Mouse (Mus musculus): ENCODE results near the gene Cldn16. TPM values are rescaled to one million over a fixed set of nuclear protein-coding genes. Genes with fewer than 3 reads are reported as not detected.
A peak's percentile ranks its signal among the peaks of the same experiment; 100 is the strongest.

The Cldn16 gene
- 4.4 and 4.9 TPM in 2 replicates for polyA plus RNA-seq (2015; fragmentation: Nextera tagmentation; extraction: Ambion mirVana)

DNA sequence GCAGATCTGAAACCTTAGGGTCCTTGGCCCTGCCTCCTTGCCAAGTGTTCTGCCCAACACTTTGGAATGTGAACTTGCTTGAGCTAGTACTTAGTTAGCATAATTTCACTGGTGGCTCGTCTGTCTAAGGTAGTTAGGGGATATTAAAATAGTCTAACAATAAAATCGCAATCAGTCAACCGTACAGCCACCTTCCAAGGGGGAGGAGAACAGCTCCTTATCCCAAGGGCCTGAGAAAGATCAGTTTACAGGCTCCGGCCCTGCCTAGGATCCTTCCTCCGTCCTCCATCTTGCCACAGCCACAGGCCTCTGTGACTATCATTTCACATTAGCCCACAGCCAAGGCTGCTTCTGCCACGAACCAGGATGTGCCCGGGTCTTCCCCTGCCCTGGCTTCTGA is at the start of gene Cldn16:
Gene Cldn16, plus strand, starts transcription at position 301 of the 400 bp plus-strand sequence.
- 60% methylated on average over 7 of the region's 7 CpGs for WGBS
- Histone ChIP-seq H3K4me3 (replicated peaks) (no peak within 1 kb of the TSS), H3K9ac (no peak within 1 kb of the TSS), H3K9me3 (replicated peaks) (no peaks in the 10 kb centered on the region), H3K4me2 (no peak within 1 kb of the TSS), H3K27me3 (no peaks in the 10 kb centered on the region), H3K4me1 (no peaks in the 10 kb centered on the region), H3K36me3 (no peaks in the 10 kb centered on the region), H3K27ac (no peak within 1 kb of the TSS)
- ATAC-seq (replicated peaks; ENCODE audit: low FRiP score): peak; percentile 40; the same call in 1 of the 2 replicates

DNA sequence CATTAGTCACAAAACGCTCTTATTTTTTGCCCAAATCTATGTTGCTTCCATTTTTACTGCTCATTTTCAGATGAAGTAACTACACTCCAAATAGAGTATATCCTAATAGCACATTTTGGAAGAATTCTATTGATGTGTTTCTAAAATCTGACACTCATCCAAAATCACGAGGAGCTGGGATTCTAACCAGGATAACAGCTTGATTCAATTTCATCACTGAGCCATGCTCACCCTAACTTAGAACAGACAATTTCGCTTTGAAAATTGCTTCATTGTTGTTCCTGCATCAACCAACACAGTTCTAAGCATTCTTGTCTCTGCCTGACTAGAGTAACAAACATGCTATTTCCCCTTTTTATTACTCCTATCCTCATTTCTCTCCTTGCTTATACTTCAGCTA is 44.3 kb upstream of the Cldn16 start:
- H3K4me2 ChIP-seq: no peak overlapping the region
- H3K9ac ChIP-seq: no peak overlapping the region
- no peaks in the 10 kb centered on the region for H3K9me3 ChIP-seq (replicated peaks)
- no peaks in the 10 kb centered on the region for H3K4me1 ChIP-seq
- no peaks in the 10 kb centered on the region for H3K36me3 ChIP-seq
- H3K27ac ChIP-seq: no peak overlapping the region
- ATAC-seq (replicated peaks; ENCODE audit: low FRiP score): no peak
- H3K27me3 ChIP-seq: no peaks in the 10 kb centered on the region
- 89% methylated on average over 3 of the region's 3 CpGs for WGBS
- no peak overlapping the region for H3K4me3 ChIP-seq (replicated peaks)

DNA sequence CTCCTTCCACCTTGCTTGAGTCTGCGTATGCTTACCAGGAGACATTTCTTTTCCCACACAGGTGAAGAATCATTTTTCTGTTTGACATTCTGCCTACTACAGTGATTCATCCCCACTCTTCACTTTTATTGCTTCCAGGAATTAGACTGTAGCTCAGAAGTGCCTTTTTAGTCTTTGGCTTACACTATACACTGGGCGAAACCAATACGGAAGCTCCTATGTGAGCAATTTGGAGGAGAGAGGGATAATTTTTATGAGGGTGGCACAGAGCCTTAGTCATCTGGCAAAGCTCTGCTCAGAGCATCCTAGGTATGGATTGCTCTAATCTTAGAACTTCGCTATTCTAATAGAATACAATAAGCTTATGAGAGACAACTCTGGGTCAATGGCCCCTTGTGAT is 40.9 kb upstream of the Cldn16 start:
- H3K4me3 ChIP-seq (replicated peaks): no peak overlapping the region
- ATAC-seq (replicated peaks; ENCODE audit: low FRiP score): no peak

DNA sequence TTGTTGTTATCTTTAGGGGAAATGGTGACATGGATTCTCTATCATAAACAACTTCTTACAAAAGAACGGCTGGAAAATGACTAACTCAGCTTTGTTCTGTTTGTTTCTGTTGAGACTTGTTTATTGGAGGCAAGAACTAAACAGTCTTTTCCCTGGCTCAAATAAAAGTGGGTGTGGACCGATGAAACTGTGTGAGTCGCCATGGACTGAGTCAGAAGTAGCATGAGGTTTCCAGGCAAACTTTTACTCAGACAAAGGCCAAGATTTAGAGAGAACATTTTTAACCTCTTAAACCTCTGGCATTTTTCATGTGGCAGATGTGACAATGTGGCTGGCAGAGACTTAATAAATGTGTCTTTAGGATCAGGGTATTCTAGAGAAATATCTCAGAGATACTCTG is 32.7 kb upstream of the Cldn16 start:
- WGBS: 64% methylated on average over 3 of the region's 3 CpGs
- no peak overlapping the region for H3K4me3 ChIP-seq (replicated peaks)
- H3K9ac ChIP-seq: no peak overlapping the region
- no peaks in the 10 kb centered on the region for H3K9me3 ChIP-seq (replicated peaks)
- no peak overlapping the region for H3K27ac ChIP-seq
- no peaks in the 10 kb centered on the region for H3K27me3 ChIP-seq
- H3K4me2 ChIP-seq: no peak overlapping the region
- H3K4me1 ChIP-seq: no peaks in the 10 kb centered on the region
- no peaks in the 10 kb centered on the region for H3K36me3 ChIP-seq
- no peak for ATAC-seq (replicated peaks; ENCODE audit: low FRiP score)

More for the DNA sequence above, 40.9 kb upstream of the Cldn16 start:
- H3K27ac ChIP-seq: no peak overlapping the region
- no peaks in the 10 kb centered on the region for H3K4me1 ChIP-seq
- 95% methylated on average over 4 of the region's 4 CpGs for WGBS
- no peaks in the 10 kb centered on the region for H3K27me3 ChIP-seq
- no peaks in the 10 kb centered on the region for H3K9me3 ChIP-seq (replicated peaks)
- no peak overlapping the region for H3K9ac ChIP-seq
- H3K36me3 ChIP-seq: no peaks in the 10 kb centered on the region
- H3K4me2 ChIP-seq: no peak overlapping the region

DNA sequence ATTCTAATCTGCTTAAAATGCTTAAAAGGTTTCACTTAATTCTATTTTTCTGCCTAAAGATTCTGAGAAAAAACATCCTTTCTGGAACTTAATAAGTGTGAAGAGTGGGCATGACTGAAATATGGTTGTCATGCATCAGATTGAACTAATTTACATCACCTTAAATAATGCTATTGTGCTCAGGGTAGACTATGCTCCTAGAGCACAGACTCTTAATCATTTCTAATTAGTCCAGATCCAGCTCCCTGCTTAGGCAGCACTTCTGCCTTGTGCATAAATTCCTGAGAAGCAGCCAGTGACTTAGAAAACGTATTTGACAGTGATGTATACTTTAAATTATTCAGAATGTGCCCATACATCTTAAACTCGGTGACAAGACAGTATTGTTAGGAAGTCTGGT is 29.4 kb upstream of the Cldn16 start:
- no peak overlapping the region for H3K27ac ChIP-seq
- H3K4me2 ChIP-seq: no peak overlapping the region
- no peaks in the 10 kb centered on the region for H3K9me3 ChIP-seq (replicated peaks)
- no peaks in the 10 kb centered on the region for H3K4me1 ChIP-seq
- no peak overlapping the region for H3K9ac ChIP-seq
- H3K36me3 ChIP-seq: no peaks in the 10 kb centered on the region
- no peak overlapping the region for H3K4me3 ChIP-seq (replicated peaks)
- 34% methylated on average over 2 of the region's 2 CpGs for WGBS
- no peak for ATAC-seq (replicated peaks; ENCODE audit: low FRiP score)
- H3K27me3 ChIP-seq: no peaks in the 10 kb centered on the region

DNA sequence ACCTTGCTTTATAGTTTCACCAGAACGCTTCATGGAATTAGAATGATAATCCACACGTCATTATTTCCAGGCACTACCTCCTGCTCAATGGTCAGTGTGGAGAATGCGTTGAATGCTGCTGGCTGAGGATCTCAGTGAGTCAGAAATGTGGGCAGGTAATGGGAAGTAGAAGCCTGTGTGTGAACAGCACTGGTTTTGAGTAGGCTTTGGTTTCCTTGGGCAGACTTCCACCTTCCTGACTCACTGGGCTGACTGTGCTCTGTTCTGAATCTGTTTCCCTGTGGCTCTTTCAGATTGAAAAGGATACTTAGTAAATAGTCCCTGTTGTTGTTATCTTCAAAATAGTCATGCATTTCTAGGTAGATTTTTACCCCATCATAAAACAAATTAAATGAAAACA is 22.9 kb upstream of the Cldn16 start:
- Histone ChIP-seq H3K4me2 (no peak overlapping the region), H3K27ac (no peak overlapping the region), H3K4me1 (no peaks in the 10 kb centered on the region), H3K4me3 (replicated peaks) (no peak overlapping the region), H3K9me3 (replicated peaks) (no peaks in the 10 kb centered on the region), H3K9ac (no peak overlapping the region), H3K27me3 (no peaks in the 10 kb centered on the region), H3K36me3 (no peaks in the 10 kb centered on the region)
- ATAC-seq (replicated peaks; ENCODE audit: low FRiP score): no peak
- WGBS: 86% methylated on average over 3 of the region's 3 CpGs

DNA sequence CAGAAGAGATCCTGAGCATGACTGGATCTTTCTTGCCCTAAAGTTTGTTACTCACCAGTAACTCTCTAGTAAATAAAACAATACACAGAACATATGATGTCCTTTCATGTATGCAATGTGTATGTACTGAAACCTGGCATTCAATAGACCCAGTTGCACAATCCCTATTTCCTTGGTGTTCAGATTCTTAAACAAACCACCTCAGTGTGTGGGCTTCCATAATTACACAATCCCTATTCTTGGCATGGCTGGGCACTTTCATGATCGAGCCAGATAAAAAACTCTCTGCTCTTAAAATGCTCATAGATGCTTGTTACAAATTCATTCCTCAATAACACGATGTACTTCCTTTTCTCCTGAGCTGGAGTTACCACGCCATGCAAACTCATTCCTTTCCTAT is 21.8 kb upstream of the Cldn16 start:
- Histone ChIP-seq H3K27ac (no peak overlapping the region), H3K36me3 (no peaks in the 10 kb centered on the region), H3K4me1 (no peaks in the 10 kb centered on the region), H3K4me2 (no peak overlapping the region), H3K27me3 (no peaks in the 10 kb centered on the region), H3K4me3 (replicated peaks) (no peak overlapping the region), H3K9me3 (replicated peaks) (no peaks in the 10 kb centered on the region), H3K9ac (no peak overlapping the region)
- WGBS: 78% methylated on average over 3 of the region's 3 CpGs
- no peak for ATAC-seq (replicated peaks; ENCODE audit: low FRiP score)

DNA sequence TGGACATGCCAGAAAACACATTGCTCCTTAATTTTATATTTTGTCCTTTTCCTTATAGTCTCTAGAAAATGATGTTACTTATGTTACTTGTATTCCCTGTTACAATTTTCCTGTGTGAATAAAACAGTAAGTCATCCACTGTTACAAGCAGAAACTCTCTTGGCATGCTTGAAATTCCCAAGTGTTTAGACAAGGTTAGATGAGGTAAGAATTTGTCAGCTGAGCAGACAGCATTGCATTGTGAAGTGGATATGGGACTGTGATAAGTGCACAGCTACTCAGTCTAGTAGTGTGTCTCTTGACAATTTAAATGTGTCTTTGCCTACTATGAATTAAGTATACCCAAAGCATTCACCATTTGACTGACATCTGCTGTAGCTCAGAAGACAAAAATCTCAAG is 18.1 kb upstream of the Cldn16 start:
- no peak overlapping the region for H3K4me3 ChIP-seq (replicated peaks)
- no peaks in the 10 kb centered on the region for H3K27me3 ChIP-seq
- no peaks in the 10 kb centered on the region for H3K4me1 ChIP-seq
- H3K4me2 ChIP-seq: no peak overlapping the region
- ATAC-seq (replicated peaks; ENCODE audit: low FRiP score): no peak
- no peaks in the 10 kb centered on the region for H3K9me3 ChIP-seq (replicated peaks)
- no peak overlapping the region for H3K9ac ChIP-seq
- no peaks in the 10 kb centered on the region for H3K36me3 ChIP-seq
- no peak overlapping the region for H3K27ac ChIP-seq

DNA sequence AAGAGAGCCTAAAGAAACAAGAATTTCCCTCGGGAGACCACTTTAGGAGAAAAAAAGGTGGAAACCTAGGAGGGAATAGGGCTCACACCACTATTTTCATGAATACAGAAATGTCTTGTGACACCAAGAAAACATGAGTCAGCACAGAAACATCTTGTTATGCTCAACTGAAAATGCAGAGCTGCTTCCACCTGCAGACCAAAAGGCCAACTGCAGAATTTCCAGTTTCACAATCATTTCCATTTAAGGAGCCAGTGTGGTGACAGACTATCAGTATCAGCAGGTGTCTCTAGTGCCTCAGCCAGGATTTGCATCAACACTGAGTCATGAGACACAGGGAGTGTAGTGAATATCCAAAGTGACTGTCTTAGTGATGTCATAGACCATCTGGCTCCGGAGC is 15.3 kb upstream of the Cldn16 start:
- Histone ChIP-seq H3K9me3 (replicated peaks) (no peaks in the 10 kb centered on the region), H3K27ac (no peak overlapping the region), H3K36me3 (no peaks in the 10 kb centered on the region), H3K4me1 (no peaks in the 10 kb centered on the region), H3K9ac (no peak overlapping the region), H3K27me3 (no peaks in the 10 kb centered on the region), H3K4me3 (replicated peaks) (no peak overlapping the region), H3K4me2 (no peak overlapping the region)
- ATAC-seq (replicated peaks; ENCODE audit: low FRiP score): no peak
- 71% methylated on average over 2 of the region's 2 CpGs for WGBS

DNA sequence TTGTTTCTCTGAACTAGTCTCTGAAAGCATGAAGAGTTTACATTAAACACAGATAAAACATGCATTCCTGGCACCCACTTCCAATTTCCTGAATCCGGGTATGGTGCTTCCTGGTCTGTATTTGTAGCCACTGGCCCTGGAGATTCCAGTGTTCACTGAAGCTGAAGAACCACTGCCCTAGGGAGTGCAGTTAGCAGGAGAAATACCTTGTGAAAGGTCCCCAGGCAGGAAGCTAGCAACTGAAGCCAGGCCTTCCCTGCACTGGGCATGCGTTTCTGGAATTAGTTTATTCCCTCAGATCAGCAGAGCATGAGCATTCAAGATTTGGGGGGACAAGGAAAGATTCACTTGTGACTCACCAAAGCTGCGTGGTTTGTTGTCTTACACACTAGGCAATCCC is 8.8 kb upstream of the Cldn16 start:
- Histone ChIP-seq H3K4me3 (replicated peaks) (no peak overlapping the region), H3K4me1 (0 out of 2 replicates have a peak, but pooled peaks cover 4% of the 10 kb centered on the region), H3K9me3 (replicated peaks) (no peaks in the 10 kb centered on the region), H3K4me2 (no peak overlapping the region), H3K27ac (no peak overlapping the region), H3K9ac (no peak overlapping the region), H3K36me3 (no peaks in the 10 kb centered on the region), H3K27me3 (no peaks in the 10 kb centered on the region)
- 38% methylated on average over 3 of the region's 3 CpGs for WGBS
- peak; percentile 73; the same call in 1 of the 2 replicates for ATAC-seq (replicated peaks; ENCODE audit: low FRiP score)

DNA sequence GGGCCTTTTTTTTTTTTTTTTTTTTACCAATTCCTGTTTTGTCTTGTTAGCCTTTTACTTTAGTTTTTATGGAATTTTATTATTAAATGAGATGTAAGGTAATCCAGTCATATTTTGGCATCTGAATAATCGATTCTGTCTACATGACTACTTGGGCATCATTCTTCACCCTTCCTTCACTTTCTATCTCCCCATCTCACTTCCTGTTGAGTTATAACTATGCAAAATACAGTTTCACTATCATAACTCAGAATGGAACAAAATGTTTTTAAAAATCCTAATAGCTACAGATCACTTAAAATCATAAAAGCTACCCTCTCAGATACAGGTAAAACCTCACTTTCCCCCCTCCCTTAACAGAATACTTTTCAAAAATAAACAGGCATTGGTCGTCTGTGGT is 6.8 kb upstream of the Cldn16 start:
- 76% methylated on average over 2 of the region's 2 CpGs for WGBS
- H3K4me1 ChIP-seq: 0 out of 2 replicates have a peak, but pooled peaks cover 4% of the 10 kb centered on the region
- ATAC-seq (replicated peaks; ENCODE audit: low FRiP score): no peak
- no peaks in the 10 kb centered on the region for H3K9me3 ChIP-seq (replicated peaks)
- no peak overlapping the region for H3K27ac ChIP-seq
- H3K4me2 ChIP-seq: no peak overlapping the region
- no peak overlapping the region for H3K9ac ChIP-seq
- no peaks in the 10 kb centered on the region for H3K36me3 ChIP-seq
- H3K4me3 ChIP-seq (replicated peaks): no peak overlapping the region
- no peaks in the 10 kb centered on the region for H3K27me3 ChIP-seq

DNA sequence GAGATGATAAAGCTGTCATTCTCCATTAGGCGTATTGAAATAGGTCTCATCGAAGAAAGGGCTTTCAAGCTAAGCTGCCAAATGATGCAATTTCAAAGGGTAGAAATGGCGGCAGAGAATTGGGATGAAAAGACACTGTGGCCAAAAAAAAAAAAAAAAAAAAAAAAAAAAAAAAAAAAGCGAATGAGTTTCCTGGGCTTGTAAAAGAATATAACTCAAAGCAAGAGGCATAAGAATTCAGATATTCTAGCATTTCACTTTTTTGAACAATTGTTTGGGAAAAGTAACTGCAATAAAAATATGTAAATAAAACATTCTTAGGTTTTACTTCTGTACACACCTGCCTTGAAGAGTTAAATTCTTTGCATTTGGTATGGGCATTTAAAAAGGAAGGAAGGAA is 3.6 kb downstream of the Cldn16 start:
- WGBS: 93% methylated on average over 4 of the region's 4 CpGs
- Histone ChIP-seq H3K9ac (no peak overlapping the region), H3K36me3 (no peaks in the 10 kb centered on the region), H3K27me3 (no peaks in the 10 kb centered on the region), H3K4me1 (no peaks in the 10 kb centered on the region), H3K4me3 (replicated peaks) (no peak overlapping the region), H3K9me3 (replicated peaks) (no peaks in the 10 kb centered on the region), H3K27ac (no peak overlapping the region), H3K4me2 (no peak overlapping the region)
- ATAC-seq (replicated peaks; ENCODE audit: low FRiP score): no peak

DNA sequence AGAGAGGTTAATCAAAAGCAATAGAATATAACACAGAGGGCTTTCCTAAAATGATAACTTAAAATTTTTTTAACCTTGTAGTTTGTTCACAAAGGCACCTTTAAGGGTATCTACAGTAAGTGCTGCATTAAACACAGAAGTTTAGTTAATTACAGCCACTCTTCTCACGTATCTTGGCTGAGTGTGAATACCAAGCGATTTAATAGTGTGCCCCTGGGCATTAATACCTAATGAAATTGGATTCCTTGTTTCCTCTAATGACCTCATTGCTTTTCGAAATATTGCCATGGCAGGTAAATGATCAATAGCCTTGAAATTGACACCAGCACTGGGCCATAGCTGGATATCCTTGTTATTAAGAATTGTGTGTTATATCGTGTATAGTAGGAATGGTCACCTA is 8.3 kb downstream of the Cldn16 start:
- no peak overlapping the region for H3K27ac ChIP-seq
- H3K4me3 ChIP-seq (replicated peaks): no peak overlapping the region
- H3K4me1 ChIP-seq: no peaks in the 10 kb centered on the region
- H3K36me3 ChIP-seq: no peaks in the 10 kb centered on the region
- no peak for ATAC-seq (replicated peaks; ENCODE audit: low FRiP score)
- 67% methylated on average over 4 of the region's 4 CpGs for WGBS
- H3K9me3 ChIP-seq (replicated peaks): no peaks in the 10 kb centered on the region
- H3K4me2 ChIP-seq: no peak overlapping the region
- H3K9ac ChIP-seq: no peak overlapping the region
- no peaks in the 10 kb centered on the region for H3K27me3 ChIP-seq

Data from kidney, embryonic 15.5 days (tissue).